Mouse (Mus musculus) adipocyte (in vitro differentiated cells): Measurements from ENCODE around the gene Olfr1079.
"Not testable (repeated sequence)": the region's sequence is repeated elsewhere in the genome, so short reads cannot be mapped to it uniquely, and the experiment has no call there.

ENCODE experiments used
- DNase-seq: peaks from one replicate; pipeline ENCODE4 v3.0.0-alpha.2; 2016; ENCODE audit warnings: low spot score

Olfr1079 gene

DNA sequence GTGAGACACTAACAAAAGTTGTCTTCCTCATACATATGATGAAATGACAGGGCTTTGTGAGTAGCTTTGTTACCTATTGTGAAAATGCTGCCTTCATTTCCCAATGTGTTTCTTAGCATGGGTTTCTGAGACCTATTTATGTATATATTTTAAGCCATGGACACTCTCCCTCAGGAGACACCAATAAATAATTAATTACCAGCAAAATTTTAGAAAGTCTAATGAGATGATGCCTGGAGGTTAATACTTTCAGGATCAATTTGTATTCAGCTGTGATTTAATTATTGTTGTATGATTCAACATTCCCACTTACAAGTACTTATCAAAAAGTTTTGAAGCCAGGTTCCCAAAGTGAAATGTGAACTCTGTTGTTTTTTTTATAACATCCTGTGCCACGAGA lies at the start of gene Olfr1079:
TSS of gene Olfr1079 (minus strand) at position 101 of the 400 bp plus-strand sequence.
- DNase-seq = no peak

DNA sequence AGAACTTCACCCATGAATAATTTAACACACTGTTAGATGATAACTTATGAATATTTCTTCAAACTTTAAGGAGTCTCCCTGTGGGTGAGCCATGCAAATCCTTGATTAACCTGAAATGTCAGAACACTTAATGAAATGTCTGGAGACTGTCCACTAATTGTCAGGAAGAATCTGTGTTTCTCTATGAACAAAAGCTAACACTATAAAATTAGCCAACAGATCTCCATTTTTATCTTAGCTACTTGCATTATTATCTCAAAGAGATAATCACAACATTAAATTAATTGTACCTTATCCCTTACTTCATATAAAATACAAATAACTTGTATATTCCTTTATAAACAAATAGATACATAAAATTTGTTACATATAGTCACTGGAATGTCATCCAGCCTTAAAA lies 15.9 kb upstream of the Olfr1079 start, which contains the start of gene Olfr1080:
TSS of gene Olfr1080 (minus strand) at position 101 of the 400 bp plus-strand sequence.
- DNase-seq = not testable (repeated sequence)

DNA sequence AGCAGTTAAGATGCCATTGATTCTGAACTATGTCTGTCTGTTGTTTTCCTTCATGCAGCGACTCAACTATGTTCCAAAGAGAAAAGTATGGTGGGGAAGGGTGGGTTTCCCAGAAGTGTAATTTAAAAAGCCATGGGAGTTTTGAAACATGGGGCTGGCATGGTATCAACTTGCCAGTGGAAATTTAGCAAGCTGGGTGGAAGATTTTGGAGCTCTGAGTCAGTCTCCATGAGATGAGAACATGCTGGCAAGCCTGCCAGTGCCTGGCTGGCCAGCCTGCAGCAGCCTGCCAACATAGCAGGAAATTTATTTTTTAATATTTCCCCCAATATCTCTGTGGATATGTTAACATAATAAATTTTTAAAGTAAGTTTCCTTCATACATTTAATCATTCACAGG lies 11.3 kb downstream of the Olfr1079 start:
- no peak for DNase-seq

DNA sequence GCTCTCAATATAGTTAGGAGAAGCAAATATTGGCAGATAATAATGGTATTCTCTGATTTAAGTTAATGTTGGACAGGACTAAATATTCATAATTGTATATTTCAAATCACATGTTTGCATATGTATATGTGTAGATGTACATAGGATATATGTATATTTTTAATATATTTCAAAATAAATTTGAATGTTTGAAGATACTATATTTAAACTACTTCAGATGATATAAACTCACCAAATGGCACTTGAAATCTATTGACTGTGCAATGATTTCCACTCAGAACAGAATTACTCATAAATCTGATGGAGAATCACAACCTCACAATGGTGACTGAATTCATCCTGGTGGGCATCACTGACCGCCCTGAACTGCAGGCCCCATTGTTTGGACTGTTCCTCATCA lies 34.1 kb downstream of the Olfr1079 start, which contains the start of gene Olfr1076:
TSS of gene Olfr1076 (plus strand) at position 301 of the 400 bp plus-strand sequence.
- DNase-seq = no peak

DNA sequence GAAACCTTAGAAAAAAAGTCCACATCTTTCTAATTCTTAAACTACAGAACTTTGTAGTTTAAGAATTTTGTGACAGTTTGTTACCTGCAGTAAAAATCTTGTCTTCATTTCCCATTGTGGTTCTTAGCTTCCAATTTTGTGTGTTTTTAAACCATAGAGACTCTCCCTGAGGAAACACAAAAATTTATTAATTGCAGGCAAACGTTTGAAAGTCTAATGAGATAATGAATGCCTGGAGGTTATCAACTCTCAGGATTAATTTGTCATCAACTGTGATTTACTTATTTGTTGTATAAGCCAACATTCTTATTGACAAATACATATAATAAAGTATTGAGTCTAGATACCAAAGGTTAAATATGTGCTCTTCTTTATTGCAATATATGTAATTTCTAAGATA lies 55.0 kb downstream of the Olfr1079 start, which contains the start of gene Olfr228:
TSS of gene Olfr228 (minus strand) at position 101 of the 400 bp plus-strand sequence.
- DNase-seq = no peak
